Mouse (Mus musculus) central nervous system, embryonic 14 days (tissue): ENCODE measurements around the gene Kcnk3. TPM values are rescaled to one million over a fixed set of nuclear protein-coding genes. Genes with fewer than 3 reads are reported as not detected.

ENCODE experiments used
- polyA plus RNA-seq: library from polyadenylated mRNA; depleted of rRNA; stranded (reverse); fragments of >200 nt; gene quantifications from 2 replicates; pipeline ENCODE4 v1.2.3, GENCODE M21; 2012; rRNA removed

Kcnk3 gene
- 4.0 and 5.8 TPM in 2 replicates for polyA plus RNA-seq

DNA sequence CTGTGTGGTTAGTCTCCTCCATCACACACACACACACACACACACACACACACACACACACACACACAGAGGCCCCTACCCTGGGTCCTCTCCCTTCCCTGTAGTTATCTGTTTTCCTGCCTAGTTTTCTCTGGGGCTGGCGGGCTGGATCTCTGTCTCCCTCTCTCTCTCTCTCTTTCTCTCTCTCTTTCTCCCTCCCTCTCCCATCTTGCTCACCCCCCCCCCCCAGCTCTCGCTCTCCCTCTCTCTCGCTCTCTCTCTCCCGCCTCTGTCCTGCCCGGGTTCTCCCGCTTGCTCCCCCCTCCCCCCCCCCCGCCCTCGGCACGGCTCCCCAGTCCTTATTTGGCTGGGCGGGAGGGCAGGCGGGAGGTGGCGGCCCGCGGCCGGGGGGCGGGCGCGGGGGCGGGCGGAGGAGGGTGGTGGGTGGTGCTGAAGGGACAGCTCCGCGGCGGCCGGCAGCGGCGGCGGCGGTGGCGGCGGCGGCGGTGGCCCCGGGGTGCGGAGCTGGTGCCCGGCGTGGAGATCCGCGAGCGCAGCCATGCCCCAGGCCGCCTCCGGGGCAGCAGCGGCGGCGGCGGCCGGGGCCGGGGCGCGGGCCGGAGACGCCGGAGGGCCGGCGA lies at the start of gene Kcnk3:
TSS of gene Kcnk3 (plus strand) at position 490 of the 620 bp plus-strand sequence.

DNA sequence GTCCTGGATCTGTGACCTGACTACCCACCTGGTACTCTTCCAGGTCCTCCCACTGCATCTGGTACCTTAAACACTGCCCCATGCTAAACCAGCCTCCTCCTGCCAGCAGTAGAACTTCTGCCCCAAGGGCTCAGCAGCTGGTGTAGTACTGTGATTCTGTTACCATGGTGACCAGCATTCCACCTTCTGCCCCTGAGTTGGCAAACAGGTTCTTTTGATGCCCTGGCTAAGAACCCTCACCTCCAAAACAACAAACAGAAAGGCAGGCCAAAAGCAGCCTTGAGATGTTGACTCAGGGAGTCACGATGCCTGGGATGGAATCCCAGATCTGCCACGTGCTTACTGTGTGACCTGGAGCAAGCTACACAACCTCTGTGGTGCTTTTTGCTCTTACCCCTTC lies 42.3 kb upstream of the Kcnk3 start, which contains the start of gene Cib4:
TSS of gene Cib4 (minus strand) at position 139 of the 400 bp plus-strand sequence.

DNA sequence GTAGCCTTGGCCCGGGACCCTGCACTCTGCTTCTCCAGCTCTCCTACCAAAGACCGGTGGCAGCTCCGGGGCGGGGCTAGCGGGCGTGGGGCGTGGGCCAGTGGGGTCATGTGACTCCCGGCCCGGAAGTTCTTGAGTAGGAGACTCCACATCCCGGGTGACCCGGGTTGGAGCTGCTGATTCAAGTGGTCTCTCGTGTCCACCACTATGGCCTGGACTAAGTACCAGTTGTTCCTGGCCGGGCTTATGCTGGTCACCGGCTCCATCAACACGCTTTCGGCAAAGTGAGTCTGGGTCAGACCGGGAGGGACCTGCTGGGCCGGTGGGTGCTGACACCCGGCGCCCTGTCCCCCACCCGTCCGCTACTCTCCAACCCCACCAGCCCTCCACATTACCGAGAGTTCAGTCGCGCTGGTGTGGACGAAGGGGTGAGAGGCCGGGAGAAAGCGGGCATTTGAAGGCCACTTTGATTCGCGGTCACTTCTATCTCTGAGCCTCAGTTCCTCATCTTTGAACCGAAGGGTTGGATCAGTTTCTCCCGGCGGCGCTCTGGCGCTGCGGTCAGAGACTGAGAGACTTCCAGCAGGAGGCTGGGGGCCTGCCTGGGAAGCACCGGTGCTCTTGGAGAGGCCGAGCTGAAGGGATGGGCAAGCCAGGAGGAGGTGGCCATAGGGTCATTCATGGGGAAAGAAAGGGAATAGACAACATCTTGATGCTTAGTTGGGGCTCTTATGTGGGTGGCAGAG lies 60.0 kb downstream of the Kcnk3 start, which contains the start of gene Slc35f6:
TSS of gene Slc35f6 (plus strand) at position 119 of the 746 bp plus-strand sequence.

DNA sequence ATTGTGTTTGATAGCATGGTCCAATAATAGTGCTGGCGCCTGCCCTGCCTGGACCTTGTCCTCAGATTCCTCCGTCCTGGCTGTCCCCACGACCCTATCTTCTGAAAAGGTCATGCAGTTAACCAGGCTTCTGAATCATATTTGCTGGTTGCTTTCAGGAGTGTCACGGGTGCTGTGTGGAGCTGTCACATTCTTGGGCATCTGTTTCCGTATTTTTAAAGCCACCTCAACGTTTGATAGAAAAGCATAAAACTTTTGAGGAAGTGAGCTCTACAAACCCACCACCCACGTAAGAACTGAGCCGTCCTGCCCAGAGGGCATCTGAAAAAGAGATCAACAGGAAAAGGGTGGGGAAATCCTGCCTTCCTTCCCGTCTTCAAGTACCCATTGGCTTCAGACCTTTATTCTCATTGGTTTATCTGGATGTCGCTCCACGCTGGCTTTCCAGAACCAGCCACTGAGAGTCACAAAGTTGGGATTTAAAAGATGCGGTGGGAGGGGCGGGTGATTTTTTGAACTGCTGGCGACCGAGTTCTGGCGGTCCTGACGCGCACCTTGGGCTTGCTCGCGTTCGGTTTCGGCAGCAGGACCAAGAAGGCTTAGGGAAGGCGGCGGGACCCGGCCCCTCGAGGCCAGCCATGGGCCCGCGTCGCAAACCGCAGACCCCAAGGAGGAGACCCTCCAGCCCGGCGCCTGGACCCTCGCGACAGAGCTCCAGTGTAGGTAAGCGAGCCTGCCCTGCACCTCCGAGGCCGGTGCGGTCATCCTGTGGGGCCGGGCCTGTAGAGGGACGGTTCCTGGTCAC lies 78.6 kb downstream of the Kcnk3 start, which contains the start of gene Cenpa:
TSS of gene Cenpa (plus strand) at position 387 of the 805 bp plus-strand sequence.

Other genes with a start within 250 kb of the Kcnk3 start
- 5.1 and 5.9 TPM in 2 replicates for gene Otof, start 126.2 kb upstream of the Kcnk3 start, polyA plus RNA-seq
- 0.51 and 0.55 TPM in 2 replicates for gene 1700001C02Rik, start 122.1 kb upstream of the Kcnk3 start, polyA plus RNA-seq
- gene Cib4, start 42.3 kb upstream of the Kcnk3 start, polyA plus RNA-seq = not detected in 2 replicates
- gene Slc35f6, start 59.8 kb downstream of the Kcnk3 start, polyA plus RNA-seq = 32.4 and 34.2 TPM in 2 replicates
- 96.4 and 115 TPM in 2 replicates for gene Cenpa, start 78.6 kb downstream of the Kcnk3 start, polyA plus RNA-seq
- 293 and 314 TPM in 2 replicates for gene Dpysl5, start 123.4 kb downstream of the Kcnk3 start, polyA plus RNA-seq
- 152 and 160 TPM in 2 replicates for gene Mapre3, start 226.5 kb downstream of the Kcnk3 start, polyA plus RNA-seq